Mouse (Mus musculus) cortical plate, adult 2 months (tissue): ENCODE data around the gene Cenpf.

Source experiments
- CTCF ChIP-seq: fragments of 200-500 bp; IDR thresholded peaks from 2 replicates; pipeline ENCODE4 v1.5.1; 2011; ENCODE audit warnings: mild to moderate bottlenecking, control low read depth, low read length; ENCODE audit not compliant: insufficient read depth; ENCODE audit errors: extremely low read depth
- POLR2A ChIP-seq: fragments of 200-500 bp; IDR thresholded peaks from 2 replicates; pipeline ENCODE4 v1.6.1; 2011; ENCODE audit warnings: mild to moderate bottlenecking, low read length, control low read depth; ENCODE audit not compliant: insufficient read depth; ENCODE audit errors: extremely low read depth

DNA sequence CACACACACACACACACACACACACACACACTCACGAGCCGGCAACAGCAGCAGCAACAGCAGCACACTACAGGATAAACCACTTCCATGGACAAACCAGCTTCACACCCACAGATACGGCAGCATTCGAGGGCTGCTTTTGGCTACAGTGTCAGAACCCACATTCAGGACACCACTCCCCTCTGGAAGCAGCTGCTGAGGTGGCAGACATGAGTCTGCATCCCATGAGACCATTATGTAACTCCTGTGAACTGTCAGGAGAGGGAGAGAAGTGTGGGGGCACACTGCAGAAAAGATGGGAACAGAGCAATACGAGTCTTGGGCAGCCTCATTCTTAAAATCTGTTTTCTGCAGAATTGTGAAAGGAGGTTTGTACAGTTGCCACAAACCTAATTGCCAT, 54.1 kb downstream of the Cenpf start:
- no peak for TF ChIP-seq CTCF
- TF ChIP-seq POLR2A: no peak
